Mouse (Mus musculus): Measurements from ENCODE around the gene Mapk11. TPM values are rescaled to one million over a fixed set of nuclear protein-coding genes. Genes with fewer than 3 reads are reported as not detected.

The Mapk11 gene
- total RNA-seq, 4 experiments from 2014 or later = 1.1 to 2.8 (median 2.7) TPM

DNA sequence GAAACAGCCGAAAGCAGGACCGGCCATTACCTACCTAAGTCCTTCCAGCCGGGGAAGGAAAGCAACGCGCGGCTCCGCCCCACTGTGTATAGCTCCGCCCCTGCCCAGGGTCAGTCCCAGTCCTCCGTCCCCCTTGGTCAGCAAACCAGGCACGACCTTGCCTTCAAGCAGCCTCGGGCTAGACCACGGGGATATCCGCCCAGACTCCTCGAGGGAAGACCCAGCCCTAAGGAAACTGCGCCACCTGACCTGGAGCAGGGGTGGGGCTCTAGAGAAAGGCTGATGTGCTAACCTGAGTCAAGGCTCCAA lies 24.4 kb upstream of the Mapk11 start:
- DNase-seq (ENCODE audit: low spot score) = peak; percentile 49

DNA sequence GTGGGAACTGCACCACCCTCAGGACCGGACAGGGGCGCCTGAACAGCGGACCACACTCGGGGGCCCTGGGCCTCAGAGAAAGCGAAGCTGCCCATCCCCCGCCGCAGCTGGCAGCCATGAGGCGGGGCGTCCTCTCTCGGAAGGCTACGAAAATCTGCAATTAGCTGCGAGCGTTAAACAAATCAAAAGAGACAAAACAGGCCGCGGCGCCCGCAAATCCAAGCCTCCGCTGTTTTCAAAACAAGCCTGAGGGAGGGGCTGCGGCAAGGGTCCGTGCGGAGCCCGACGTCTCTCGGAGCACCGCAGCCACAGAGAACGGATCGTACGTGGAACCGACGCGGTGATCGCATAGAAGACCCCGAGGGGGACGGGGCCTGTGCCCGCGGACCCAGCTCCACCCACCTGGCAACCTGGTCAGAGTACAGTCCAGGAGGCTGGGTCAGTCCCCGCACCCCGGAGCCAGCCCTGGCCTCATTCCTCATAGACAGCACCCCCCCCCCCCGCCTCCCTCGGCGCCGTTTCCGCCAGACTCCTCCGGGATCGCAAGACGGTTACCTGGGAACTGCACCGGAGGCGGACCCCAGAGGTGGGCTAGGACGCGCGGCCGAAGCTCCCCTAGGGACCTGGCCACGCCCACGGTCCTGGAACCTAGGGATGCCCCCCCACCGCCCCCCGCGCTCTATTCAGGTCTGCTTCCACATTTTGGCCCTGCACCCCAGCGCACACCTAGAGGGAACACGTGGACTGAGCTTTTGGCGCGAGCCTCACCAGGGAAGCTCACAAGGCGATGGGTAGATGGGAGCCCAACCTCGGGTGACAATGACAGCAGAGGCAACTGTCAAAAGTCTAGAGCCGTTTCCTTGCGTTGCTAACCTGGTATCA lies 23.8 kb upstream of the Mapk11 start:
- DNase-seq (ENCODE audit: low spot score) = no peak

GRCm38 (mm10) chr15:89172276-89172935 lies 23.0 kb upstream of the Mapk11 start:
- DNase-seq (ENCODE audit: low spot score) = no peak

- DNase-seq (ENCODE audit: low spot score) = no peak
Measured at GRCm38 (mm10) chr15:89171526-89172051, 22.2 kb upstream of the Mapk11 start.

- DNase-seq (ENCODE audit: low spot score) = no peak
Measured at GRCm38 (mm10) chr15:89170102-89170501, 20.7 kb upstream of the Mapk11 start.

- peak; percentile 82 for DNase-seq (ENCODE audit: low spot score)
Measured at GRCm38 (mm10) chr15:89169431-89169830, 20.0 kb upstream of the Mapk11 start.

GRCm38 (mm10) chr15:89168922-89169321 lies 19.5 kb upstream of the Mapk11 start:
- DNase-seq (ENCODE audit: low spot score) = no peak

DNA sequence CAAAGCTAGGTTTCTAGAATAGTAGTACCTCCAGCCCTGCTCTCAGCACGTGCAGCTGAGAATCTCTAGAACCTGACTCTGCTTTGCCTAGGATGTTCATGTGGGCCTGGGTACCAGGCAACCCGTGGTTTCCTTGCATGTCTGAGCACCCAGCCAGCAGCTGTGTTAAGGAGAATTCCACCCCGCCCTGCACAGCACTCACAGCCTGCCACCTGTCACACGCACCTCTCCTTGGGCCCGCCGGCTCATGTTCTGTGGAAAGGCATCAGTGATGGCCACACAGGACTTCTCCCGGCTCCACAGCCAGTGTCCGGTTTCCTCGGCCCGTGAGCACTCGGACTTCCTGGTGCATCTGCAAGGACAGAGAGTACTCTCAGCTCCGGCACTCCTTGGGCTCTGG lies 16.1 kb upstream of the Mapk11 start:
- no peak for DNase-seq (ENCODE audit: low spot score)

DNA sequence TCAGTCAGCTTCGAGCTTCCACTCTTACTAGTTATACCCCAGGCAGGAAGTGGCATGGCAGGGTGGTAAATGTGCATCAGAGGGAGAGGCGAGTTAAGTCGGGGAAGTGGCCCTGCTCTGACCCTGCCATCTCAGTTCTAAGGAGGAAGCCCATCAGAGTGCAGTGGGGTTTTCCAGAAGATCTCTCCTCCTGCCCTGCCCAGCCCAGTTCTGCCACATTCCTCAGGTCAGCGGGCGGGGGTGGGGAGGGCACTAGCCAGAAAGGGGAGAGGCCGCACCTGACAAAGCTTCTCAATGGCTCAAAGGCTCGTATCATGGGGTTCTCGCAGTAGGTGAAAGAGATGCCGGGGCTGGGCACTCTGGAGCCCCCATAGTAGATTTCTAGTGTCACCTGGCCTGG lies 12.0 kb upstream of the Mapk11 start:
- DNase-seq (ENCODE audit: low spot score) = no peak

DNA sequence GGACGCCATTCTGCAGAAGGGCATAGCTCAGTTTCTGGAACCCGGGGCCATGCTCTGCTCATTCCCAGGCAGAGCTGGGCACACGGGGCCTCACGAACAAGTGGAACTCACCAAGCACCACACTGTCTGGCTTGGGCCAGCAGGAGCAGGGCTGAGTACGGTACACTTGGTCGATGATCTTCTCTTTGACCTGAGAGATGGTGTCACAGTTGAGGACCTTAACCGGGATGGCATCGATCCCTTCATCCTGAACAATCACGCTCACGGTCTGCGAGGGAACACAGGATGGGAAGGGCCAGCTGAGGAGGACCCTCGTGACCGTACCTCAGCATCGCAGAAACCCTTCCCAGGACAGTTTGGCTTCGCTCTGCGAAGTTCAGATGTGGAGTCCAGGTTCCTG lies 9.1 kb upstream of the Mapk11 start:
- DNase-seq (ENCODE audit: low spot score) = no peak

DNA sequence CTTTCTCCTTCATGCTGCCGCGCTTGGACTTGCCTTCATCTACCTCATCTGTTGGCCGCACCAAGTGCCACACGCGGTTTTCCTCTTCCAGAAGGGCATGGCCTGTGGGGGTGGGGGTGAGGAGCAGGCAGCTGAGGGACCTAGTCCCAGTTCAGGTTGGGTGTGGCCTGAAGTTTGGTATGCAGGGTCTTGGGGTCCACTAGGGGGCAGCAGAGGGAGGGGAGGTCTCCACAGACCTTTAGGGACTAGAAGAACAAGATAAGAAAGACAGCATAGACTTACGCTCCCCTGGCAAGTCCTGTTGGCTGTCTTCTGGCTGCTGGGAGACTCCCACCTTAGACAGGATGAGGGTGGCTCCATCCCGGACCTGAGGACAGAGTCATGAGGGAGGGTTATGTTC lies 8.5 kb upstream of the Mapk11 start:
- DNase-seq (ENCODE audit: low spot score) = peak; percentile 67

- DNase-seq (ENCODE audit: low spot score) = no peak
Measured at GRCm38 (mm10) chr15:89152312-89152711, 2.9 kb upstream of the Mapk11 start.

GRCm38 (mm10) chr15:89150041-89150390 lies 588 bp upstream of the Mapk11 start:
- no peak for DNase-seq (ENCODE audit: low spot score)

- no peak for DNase-seq (ENCODE audit: low spot score)
Measured at GRCm38 (mm10) chr15:89148496-89149270, 745 bp downstream of the Mapk11 start.

DNA sequence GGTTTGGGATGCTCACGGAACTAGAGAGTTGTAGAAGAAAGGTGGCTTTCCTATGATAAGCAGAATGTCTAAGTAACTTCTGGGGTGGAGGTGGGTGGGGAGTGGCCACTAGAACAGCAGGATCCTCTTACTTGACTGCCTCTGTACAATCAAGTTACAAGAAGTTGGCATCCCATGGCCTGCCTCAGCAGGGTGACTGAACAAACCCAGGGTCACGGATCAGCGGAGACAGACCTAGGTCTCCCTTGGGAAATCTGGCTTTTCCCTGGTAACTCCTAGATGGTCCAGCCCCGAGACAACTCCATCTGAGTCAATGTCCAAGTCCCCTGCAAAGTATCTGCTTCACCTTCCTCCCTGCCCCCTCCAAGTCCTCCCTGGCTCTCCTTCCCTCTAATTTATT lies 1.5 kb downstream of the Mapk11 start:
- DNase-seq (ENCODE audit: low spot score) = no peak

DNA sequence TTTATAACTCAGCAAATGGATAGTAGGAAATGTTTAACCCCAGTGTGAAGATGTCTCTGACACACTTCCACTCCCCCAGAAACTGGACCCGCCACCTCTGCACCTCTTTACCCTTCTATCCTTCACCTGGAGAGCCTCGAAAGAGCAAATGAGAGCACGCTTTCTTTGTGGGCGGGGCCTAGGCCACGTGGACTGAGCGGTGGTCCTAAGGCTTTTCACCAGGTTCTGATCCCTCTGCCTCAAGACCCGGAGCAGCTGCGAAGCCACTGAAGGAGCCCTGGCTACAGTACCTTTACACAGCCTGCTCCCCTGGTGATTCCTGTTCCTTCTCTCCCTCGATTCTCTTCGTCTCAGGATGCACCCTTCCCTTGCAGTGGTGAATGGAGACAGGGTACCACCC lies 2.0 kb downstream of the Mapk11 start:
- DNase-seq (ENCODE audit: low spot score) = no peak

- no peak for DNase-seq (ENCODE audit: low spot score)
Measured at GRCm38 (mm10) chr15:89147024-89147423, 2.4 kb downstream of the Mapk11 start.

DNA sequence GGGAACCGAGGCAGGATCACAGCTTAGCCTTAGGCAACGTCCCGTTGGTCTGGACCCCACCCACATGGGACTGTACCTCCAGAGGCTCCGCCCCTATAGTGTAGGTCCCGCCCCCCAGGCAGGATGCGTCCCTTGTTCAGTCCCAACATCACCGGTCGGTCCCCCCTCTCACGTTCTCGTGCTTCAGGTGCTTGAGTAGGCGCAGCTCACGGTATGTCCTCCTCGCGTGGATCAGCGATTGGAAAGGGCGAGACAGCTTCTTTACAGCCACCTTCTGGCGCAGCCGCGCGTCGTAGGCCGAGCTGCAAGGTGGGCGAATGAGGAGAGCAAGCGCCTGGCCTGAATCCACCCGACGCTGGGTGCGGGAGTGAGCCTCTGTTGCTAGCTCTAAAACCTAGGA lies 2.9 kb downstream of the Mapk11 start:
- DNase-seq (ENCODE audit: low spot score) = no peak

DNA sequence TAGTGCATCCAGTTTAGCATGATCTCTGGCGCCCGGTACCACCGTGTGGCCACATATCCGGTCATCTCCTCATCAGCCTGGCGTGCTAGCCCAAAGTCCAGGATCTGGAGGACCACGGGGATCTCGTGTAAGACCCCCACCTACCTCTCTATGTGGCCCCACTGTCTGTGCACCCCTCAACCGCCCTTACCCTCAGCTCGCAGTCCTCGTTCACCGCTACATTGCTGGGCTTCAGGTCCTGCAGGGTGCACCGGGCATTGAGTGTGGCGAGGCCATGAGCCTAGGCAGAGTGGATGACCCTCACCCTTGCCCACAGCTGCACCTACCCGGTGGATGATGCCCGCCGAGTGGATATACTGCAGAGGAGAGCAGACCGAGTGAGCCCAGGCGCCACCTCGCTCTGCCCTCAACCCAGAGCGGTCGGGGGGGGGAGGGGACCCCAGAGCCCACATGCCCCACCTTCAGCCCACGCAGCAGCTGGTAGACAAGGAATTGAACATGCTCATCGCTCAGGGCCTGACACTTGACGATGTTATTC lies 3.5 kb downstream of the Mapk11 start:
- DNase-seq (ENCODE audit: low spot score) = no peak

GRCm38 (mm10) chr15:89144965-89145364 lies 4.5 kb downstream of the Mapk11 start:
- DNase-seq (ENCODE audit: low spot score) = no peak

GRCm38 (mm10) chr15:89143134-89143533 lies 6.3 kb downstream of the Mapk11 start:
- no peak for DNase-seq (ENCODE audit: low spot score)

- DNase-seq (ENCODE audit: low spot score) = peak; percentile 61
Measured at GRCm38 (mm10) chr15:89141905-89142304, 7.5 kb downstream of the Mapk11 start.

Data from heart, adult 8-10 months (tissue).